In the genomic region with DNA sequence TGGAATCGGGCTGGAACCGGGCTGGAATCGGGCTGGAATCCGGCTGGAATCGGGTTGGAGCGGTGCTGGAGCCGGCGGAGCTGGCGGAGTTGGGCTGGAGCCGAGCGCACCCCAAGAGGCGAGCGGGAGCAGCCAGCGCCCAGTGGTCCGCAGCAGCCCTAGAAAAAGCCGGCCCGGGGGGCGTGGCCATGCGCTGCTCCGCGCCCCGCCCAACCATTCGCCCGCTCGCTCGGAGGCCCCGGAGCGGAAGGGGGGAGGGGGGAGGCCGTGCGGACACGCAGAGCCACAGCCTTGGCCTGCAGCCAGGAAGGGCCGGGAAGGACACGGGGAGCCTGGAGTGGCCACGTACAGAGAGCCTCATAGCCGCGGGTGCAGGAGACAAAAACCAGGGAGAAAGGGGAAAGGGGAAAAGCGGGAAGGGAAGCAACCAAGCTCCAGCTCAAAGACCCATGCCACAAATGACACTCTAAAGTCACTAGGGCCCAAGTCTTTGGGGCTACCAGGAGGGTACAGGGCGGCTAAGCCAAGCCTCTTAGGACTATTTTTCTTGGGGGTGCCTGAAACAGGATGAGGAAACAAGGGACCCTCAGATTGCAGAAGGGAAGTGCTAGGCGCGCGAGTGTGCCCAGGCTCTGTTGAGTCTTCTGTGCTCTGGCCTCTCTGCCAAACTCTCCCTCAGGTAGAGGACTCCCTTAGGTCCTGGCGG, we compare ENCODE assay signal across 8 mouse cellular contexts.
A peak's percentile ranks its signal among the peaks of the same experiment; 100 is the strongest.
DNase-seq lines count a peak whose midpoint lies in the region; ATAC-seq lines count a peak whose summit lies in the region.

No protein-coding gene starts in this region.

- H3K27ac ChIP-seq in embryonic facial prominence, embryonic 15.5 days (replicated peaks): peak overlapping the region; percentile 93
- H3K27ac ChIP-seq in heart, embryonic 10.5 days: peak overlapping the region; percentile 92
- H3K27ac ChIP-seq in kidney, embryonic 14.5 days (ENCODE audit: low read depth, low read length): peak overlapping the region; percentile 92
- H3K27ac ChIP-seq in liver, embryonic 13.5 days: peak overlapping the region; percentile 87
- peak overlapping the region; percentile 96 for H3K27ac ChIP-seq in stomach, embryonic 14.5 days (ENCODE audit: low read length)

- H3K4me1 ChIP-seq in embryonic facial prominence, embryonic 15.5 days: peaks cover 13% of the 10 kb centered on the region
- peaks cover 6% of the 10 kb centered on the region; the same call in 1 of the 2 replicates for H3K4me1 ChIP-seq in heart, embryonic 10.5 days
- H3K4me1 ChIP-seq in kidney, embryonic 14.5 days (ENCODE audit: control insufficient read depth, insufficient read depth, low read length): no peaks in the 10 kb centered on the region; the same call in 1 of the 2 replicates
- peaks cover 30% of the 10 kb centered on the region for H3K4me1 ChIP-seq in liver, embryonic 13.5 days (replicated peaks)
- 0 out of 2 replicates have a peak, but pooled peaks cover 4% of the 10 kb centered on the region for H3K4me1 ChIP-seq in stomach, embryonic 14.5 days (ENCODE audit: control insufficient read depth, insufficient read depth, low read length)

- peak overlapping the region; percentile 56 for H3K4me2 ChIP-seq in embryonic facial prominence, embryonic 15.5 days (replicated peaks)
- peak overlapping the region; percentile 47 for H3K4me2 ChIP-seq in kidney, embryonic 14.5 days (replicated peaks; ENCODE audit: low read depth, low read length)
- peak overlapping the region; percentile 84 for H3K4me2 ChIP-seq in liver, embryonic 13.5 days
- H3K4me2 ChIP-seq in stomach, embryonic 14.5 days (replicated peaks; ENCODE audit: low read depth, low read length): peak overlapping the region; percentile 40

- no peaks in the 10 kb centered on the region for H3K36me3 ChIP-seq in embryonic facial prominence, embryonic 15.5 days
- peaks cover 9% of the 10 kb centered on the region; the same call in 1 of the 2 replicates for H3K36me3 ChIP-seq in heart, embryonic 10.5 days
- peaks cover 3% of the 10 kb centered on the region; the same call in 1 of the 2 replicates for H3K36me3 ChIP-seq in kidney, embryonic 14.5 days (ENCODE audit: control insufficient read depth, insufficient read depth, low read length)
- no peaks in the 10 kb centered on the region for H3K36me3 ChIP-seq in liver, embryonic 13.5 days
- H3K36me3 ChIP-seq in stomach, embryonic 14.5 days (ENCODE audit: control insufficient read depth, insufficient read depth, low read length): no peaks in the 10 kb centered on the region; the same call in 1 of the 2 replicates

- peak; percentile 86 for ATAC-seq in embryonic facial prominence, embryonic 15.5 days (ENCODE audit: insufficient number of reproducible peaks, low FRiP score, low TSS enrichment, low read depth)
- ATAC-seq in kidney, embryonic 14.5 days (ENCODE audit: low FRiP score, low TSS enrichment): peak; percentile 92
- ATAC-seq in liver, embryonic 13.5 days (ENCODE audit: low read depth): peak; percentile 91
- ATAC-seq in stomach, embryonic 14.5 days (ENCODE audit: insufficient number of reproducible peaks, insufficient read depth, low FRiP score, low read depth): peak; percentile 83

- 15% methylated on average over 41 of the region's 42 CpGs for WGBS in embryonic facial prominence, embryonic 15.5 days
- 21% methylated on average over 41 of the region's 42 CpGs for WGBS in heart, embryonic 10.5 days
- WGBS in kidney, embryonic 14.5 days: 24% methylated on average over 40 of the region's 42 CpGs
- WGBS in liver, embryonic 13.5 days (ENCODE audit: insufficient replicate concordance): 7% methylated on average over 33 of the region's 42 CpGs
- WGBS in stomach, embryonic 14.5 days: 18% methylated on average over 42 of the region's 42 CpGs

- H3K27me3 ChIP-seq in embryonic facial prominence, embryonic 15.5 days: no peaks in the 10 kb centered on the region
- peaks cover 7% of the 10 kb centered on the region; the same call in 1 of the 2 replicates for H3K27me3 ChIP-seq in heart, embryonic 10.5 days (ENCODE audit: insufficient read depth, poor library complexity, severe bottlenecking)
- H3K27me3 ChIP-seq in kidney, embryonic 14.5 days (ENCODE audit: control insufficient read depth, insufficient read depth, low read length): no peaks in the 10 kb centered on the region
- peaks cover 39% of the 10 kb centered on the region for H3K27me3 ChIP-seq in liver, embryonic 13.5 days
- H3K27me3 ChIP-seq in stomach, embryonic 14.5 days (ENCODE audit: control insufficient read depth, insufficient read depth, low read length): no peaks in the 10 kb centered on the region

- DNase-seq in B cell, adult 2 months: peak; percentile 77 to 78
- DNase-seq in adrenal gland, postnatal 36 days: peak; percentile 95 to 97
- DNase-seq in heart, embryonic 10.5 days (ENCODE audit: low spot score): peak; percentile 93
- peak; percentile 76 for DNase-seq in liver, embryonic 13.5 days
- DNase-seq in natural killer cell, adult 2 months (ENCODE audit: low spot score in 2 of 2): peak; percentile 56

- peak overlapping the region; percentile 66 for H3K9ac ChIP-seq in embryonic facial prominence, embryonic 15.5 days
- H3K9ac ChIP-seq in kidney, embryonic 14.5 days (ENCODE audit: low read depth, low read length): peak overlapping the region; percentile 81
- peak overlapping the region; percentile 78 for H3K9ac ChIP-seq in liver, embryonic 13.5 days
- peak overlapping the region; percentile 79 for H3K9ac ChIP-seq in stomach, embryonic 14.5 days (replicated peaks; ENCODE audit: low read depth, low read length)

- no peaks in the 10 kb centered on the region for H3K9me3 ChIP-seq in embryonic facial prominence, embryonic 15.5 days (replicated peaks)
- H3K9me3 ChIP-seq in heart, embryonic 10.5 days: no peaks in the 10 kb centered on the region
- H3K9me3 ChIP-seq in kidney, embryonic 14.5 days (ENCODE audit: control insufficient read depth, low read length): no peaks in the 10 kb centered on the region
- no peaks in the 10 kb centered on the region for H3K9me3 ChIP-seq in liver, embryonic 13.5 days (replicated peaks)
- H3K9me3 ChIP-seq in stomach, embryonic 14.5 days (ENCODE audit: control insufficient read depth, low read depth, low read length): no peaks in the 10 kb centered on the region

- peak overlapping the region; percentile 57 for H3K4me3 ChIP-seq in embryonic facial prominence, embryonic 15.5 days (replicated peaks)
- peak overlapping the region; percentile 72 for H3K4me3 ChIP-seq in heart, embryonic 10.5 days
- H3K4me3 ChIP-seq in kidney, embryonic 14.5 days (ENCODE audit: low read length): peak overlapping the region; percentile 62
- peak overlapping the region; percentile 71 for H3K4me3 ChIP-seq in liver, embryonic 13.5 days (replicated peaks)
- H3K4me3 ChIP-seq in stomach, embryonic 14.5 days (ENCODE audit: low read depth, low read length): peak overlapping the region; percentile 54

Comparison
In these comparisons a context has a peak if more than half of its experiments do, and no peak if none do; other contexts are left out.
1. Peak in every context shown above with its lines: DNase-seq, ATAC-seq, H3K4me3 ChIP-seq and H3K27ac ChIP-seq.